Mouse (Mus musculus) embryonic fibroblast, embryonic 13.5 days (primary cell): Measurements from ENCODE around the gene Tmem203. TPM values are rescaled to one million over a fixed set of nuclear protein-coding genes. Genes with fewer than 3 reads are reported as not detected.
"Not testable (repeated sequence)": the region's sequence is repeated elsewhere in the genome, so short reads cannot be mapped to it uniquely, and the experiment has no call there.

Source experiments
- H3K27ac ChIP-seq: 2 replicates; pipeline ENCODE4 v1.5.1; 2012; ENCODE audit warnings: low read length, control low read depth, inconsistent platforms; ENCODE audit not compliant: insufficient read depth
- H3K4me1 ChIP-seq: 2 replicates; pipeline ENCODE4 v1.6.1; 2011; ENCODE audit warnings: low read length; ENCODE audit not compliant: control insufficient read depth, insufficient read depth
- H3K4me3 ChIP-seq: 2 replicates; pipeline ENCODE4 v1.5.1; 2011; ENCODE audit warnings: mild to moderate bottlenecking, control low read depth, low read length; ENCODE audit not compliant: insufficient read depth
- CTCF ChIP-seq: IDR thresholded peaks from 2 replicates; pipeline ENCODE4 v1.5.1; 2011; ENCODE audit warnings: mild to moderate bottlenecking, control low read depth, low read length, moderate library complexity, borderline replicate concordance; ENCODE audit not compliant: insufficient read depth
- POLR2A ChIP-seq: IDR thresholded peaks from 2 replicates; pipeline ENCODE4 v1.6.1; 2011; ENCODE audit warnings: low read depth, mild to moderate bottlenecking, control low read depth, low read length, moderate library complexity
- polyA plus RNA-seq: library from polyadenylated mRNA; stranded (reverse); fragments of >200 nt; gene quantifications from 2 replicates; pipeline ENCODE4 v1.2.4, GENCODE M21; 2011; ENCODE audit warnings: low read depth; ENCODE audit not compliant: missing spikeins, insufficient read length

Tmem203 gene
- polyA plus RNA-seq, 1 experiment: 11.6 TPM

GRCm38 (mm10) chr2:25240723-25241437 lies 14.4 kb upstream of the Tmem203 start:
- Histone ChIP-seq H3K27ac (no peak overlapping the region), H3K4me3 (0 out of 2 replicates have a peak overlapping the region, but pooled peaks have one; percentile 8), H3K4me1 (0 out of 2 replicates have a peak, but pooled peaks cover 3% of the 10 kb centered on the region)
- TF ChIP-seq POLR2A: no peak; the same call in 1 of the 2 replicates
- TF ChIP-seq CTCF: no peak

DNA sequence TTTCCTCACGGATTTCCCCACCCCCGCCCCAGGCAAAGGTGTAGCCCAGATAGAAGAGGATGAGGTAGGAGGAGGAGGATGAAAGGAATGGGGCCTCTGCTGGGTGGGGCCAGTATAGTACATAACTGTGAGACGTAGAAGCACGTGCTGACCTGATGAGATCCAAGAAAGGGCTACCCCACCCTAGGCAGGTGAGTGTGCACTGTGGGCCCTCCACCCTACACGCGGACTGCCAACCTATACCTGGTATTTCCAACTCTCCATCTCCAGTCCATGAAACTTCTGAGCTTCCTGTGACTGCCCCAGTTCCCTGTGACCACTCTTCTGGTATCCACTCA lies 13.8 kb upstream of the Tmem203 start:
- no peak for TF ChIP-seq CTCF
- no peak for TF ChIP-seq POLR2A
- no peak overlapping the region for H3K4me3 ChIP-seq
- H3K27ac ChIP-seq: no peak overlapping the region
- 0 out of 2 replicates have a peak, but pooled peaks cover 3% of the 10 kb centered on the region for H3K4me1 ChIP-seq

DNA sequence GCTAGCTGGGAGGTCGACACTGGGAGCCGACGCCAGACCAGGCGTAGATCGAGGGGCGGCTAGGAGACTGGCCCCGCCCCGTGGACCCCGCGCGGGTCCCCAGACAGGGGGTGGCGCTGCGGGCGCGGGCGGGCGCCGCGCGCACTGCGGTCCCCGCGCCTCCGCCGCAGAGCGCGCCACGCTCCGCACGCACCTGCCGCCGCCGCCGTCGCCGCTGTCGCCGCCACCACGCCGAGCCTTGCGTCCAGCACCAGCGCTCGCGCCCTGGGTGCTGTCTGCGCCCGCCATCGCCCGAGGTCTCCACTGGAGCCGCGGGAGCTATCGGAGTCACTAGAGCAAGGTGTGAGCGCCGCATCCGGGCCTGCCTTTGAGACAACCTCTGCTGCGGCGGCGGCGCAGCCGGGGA lies 13.1 kb upstream of the Tmem203 start, which contains the start of the genes Rnf208 and Cysrt1:
Gene Rnf208, plus strand, starts transcription at position 155 of the 406 bp plus-strand sequence.
Gene Cysrt1, minus strand, starts transcription at position 352 of the 406 bp plus-strand sequence.
- H3K4me3 ChIP-seq: no peak within 1 kb of the TSS
- H3K4me1 ChIP-seq: 0 out of 2 replicates have a peak, but pooled peaks cover 3% of the 10 kb centered on the region
- no peak within 1 kb of the TSS for H3K27ac ChIP-seq
- no peak for TF ChIP-seq POLR2A
- no peak for TF ChIP-seq CTCF

- H3K4me3 ChIP-seq: no peak overlapping the region
- H3K4me1 ChIP-seq: no peaks in the 10 kb centered on the region
- no peak overlapping the region for H3K27ac ChIP-seq
- no peak for TF ChIP-seq POLR2A
- TF ChIP-seq CTCF: no peak
These were observed 11.9 kb upstream of the Tmem203 start for GRCm38 (mm10) chr2:25243342-25243741.

GRCm38 (mm10) chr2:25244144-25244543 lies 11.1 kb upstream of the Tmem203 start:
- TF ChIP-seq POLR2A: no peak
- TF ChIP-seq CTCF: no peak
- H3K27ac ChIP-seq: no peak overlapping the region
- H3K4me1 ChIP-seq: no peaks in the 10 kb centered on the region
- no peak overlapping the region for H3K4me3 ChIP-seq

GRCm38 (mm10) chr2:25246183-25247072 lies 8.8 kb upstream of the Tmem203 start, which contains the start of gene AL732309.1:
TSS of gene AL732309.1 (minus strand) at chr2:25246863.
- Histone ChIP-seq H3K4me1 (no peaks in the 10 kb centered on the region), H3K4me3 (no peak within 1 kb of the TSS), H3K27ac (no peak within 1 kb of the TSS)
- no peak for TF ChIP-seq POLR2A
- no peak for TF ChIP-seq CTCF

DNA sequence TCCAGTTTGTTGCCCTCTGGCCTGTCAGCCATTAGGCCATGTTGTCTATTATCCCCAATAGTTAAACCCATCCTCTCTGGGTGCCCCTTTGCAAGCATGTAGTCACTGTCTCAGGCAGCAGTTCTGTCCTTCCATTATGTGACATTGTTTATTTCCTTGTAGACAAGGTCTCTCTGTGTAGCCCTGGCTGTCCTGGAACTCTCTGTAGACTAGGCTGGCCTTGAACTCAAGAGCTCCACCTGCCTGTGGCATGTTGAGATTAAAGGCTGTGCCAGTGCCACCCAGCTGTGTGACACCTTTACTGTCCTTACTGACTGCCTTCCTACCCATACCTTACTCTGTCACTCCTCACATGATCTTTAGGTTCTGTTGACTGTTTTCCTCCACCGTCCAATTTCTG lies 2.9 kb upstream of the Tmem203 start:
- H3K27ac ChIP-seq: no peak overlapping the region
- no peak overlapping the region for H3K4me3 ChIP-seq
- peak; percentile 29; the same call in 1 of the 2 replicates for TF ChIP-seq CTCF
- no peak for TF ChIP-seq POLR2A
- no peaks in the 10 kb centered on the region for H3K4me1 ChIP-seq

DNA sequence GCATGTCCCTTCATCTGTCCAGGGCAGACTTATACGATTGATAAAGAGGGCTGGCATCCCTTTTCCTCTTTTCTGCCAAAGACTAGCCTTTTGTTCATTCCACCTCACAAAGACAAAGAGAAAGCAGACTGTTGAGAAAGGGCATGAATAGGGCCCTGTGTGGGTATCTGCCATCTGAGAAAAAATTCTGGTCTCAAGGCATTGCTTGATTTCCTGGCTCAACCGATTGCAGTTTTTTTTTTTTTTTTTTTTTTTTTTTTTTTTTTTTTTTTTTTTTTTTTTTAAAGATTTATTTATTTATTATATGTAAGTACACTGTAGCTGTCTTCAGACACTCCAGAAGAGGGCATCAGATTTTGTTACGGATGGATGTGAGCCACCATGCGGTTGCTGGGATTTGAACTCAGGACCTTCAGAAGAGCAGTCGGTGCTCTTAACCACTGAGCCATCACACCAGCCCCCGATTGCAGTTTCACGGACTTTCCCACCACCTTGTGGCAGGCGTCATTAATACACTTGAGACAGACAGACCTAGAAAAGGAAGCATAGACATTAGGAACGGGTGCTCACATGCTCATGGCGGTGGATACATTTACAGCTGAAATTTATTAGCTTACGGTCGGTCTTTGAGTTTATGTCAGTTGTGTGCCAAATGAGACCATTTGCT lies 1.3 kb downstream of the Tmem203 start:
- H3K27ac ChIP-seq, H3K4me1 ChIP-seq: not testable (repeated sequence)
- H3K4me3 ChIP-seq: peak overlapping the region; percentile 92

- H3K4me3 ChIP-seq, H3K27ac ChIP-seq, H3K4me1 ChIP-seq: not testable (repeated sequence)
These were observed 2.0 kb downstream of the Tmem203 start for GRCm38 (mm10) chr2:25257250-25257649.

- no peak overlapping the region for H3K4me3 ChIP-seq
- TF ChIP-seq POLR2A (no peak), CTCF (no peak)
- no peak overlapping the region for H3K27ac ChIP-seq
- 0 out of 2 replicates have a peak, but pooled peaks cover under 1% of the 10 kb centered on the region for H3K4me1 ChIP-seq
These were observed 3.6 kb downstream of the Tmem203 start for GRCm38 (mm10) chr2:25258887-25259286.
